Mouse (Mus musculus) gastrocnemius, adult 18-20 months (tissue): ENCODE measurements at regions not wholly inside any gene's neighbourhood (a gene's known extent, or its start where the extent isn't known, plus 50 kb on each side); places are given as distances from the start of the nearest gene placed in this dataset.
A peak's percentile ranks its signal among the peaks of the same experiment; 100 is the strongest.

Experiments
- DNase-seq: peaks from one replicate; pipeline ENCODE4 v3.0.0; 2021; ENCODE audit warnings: low spot score

DNA sequence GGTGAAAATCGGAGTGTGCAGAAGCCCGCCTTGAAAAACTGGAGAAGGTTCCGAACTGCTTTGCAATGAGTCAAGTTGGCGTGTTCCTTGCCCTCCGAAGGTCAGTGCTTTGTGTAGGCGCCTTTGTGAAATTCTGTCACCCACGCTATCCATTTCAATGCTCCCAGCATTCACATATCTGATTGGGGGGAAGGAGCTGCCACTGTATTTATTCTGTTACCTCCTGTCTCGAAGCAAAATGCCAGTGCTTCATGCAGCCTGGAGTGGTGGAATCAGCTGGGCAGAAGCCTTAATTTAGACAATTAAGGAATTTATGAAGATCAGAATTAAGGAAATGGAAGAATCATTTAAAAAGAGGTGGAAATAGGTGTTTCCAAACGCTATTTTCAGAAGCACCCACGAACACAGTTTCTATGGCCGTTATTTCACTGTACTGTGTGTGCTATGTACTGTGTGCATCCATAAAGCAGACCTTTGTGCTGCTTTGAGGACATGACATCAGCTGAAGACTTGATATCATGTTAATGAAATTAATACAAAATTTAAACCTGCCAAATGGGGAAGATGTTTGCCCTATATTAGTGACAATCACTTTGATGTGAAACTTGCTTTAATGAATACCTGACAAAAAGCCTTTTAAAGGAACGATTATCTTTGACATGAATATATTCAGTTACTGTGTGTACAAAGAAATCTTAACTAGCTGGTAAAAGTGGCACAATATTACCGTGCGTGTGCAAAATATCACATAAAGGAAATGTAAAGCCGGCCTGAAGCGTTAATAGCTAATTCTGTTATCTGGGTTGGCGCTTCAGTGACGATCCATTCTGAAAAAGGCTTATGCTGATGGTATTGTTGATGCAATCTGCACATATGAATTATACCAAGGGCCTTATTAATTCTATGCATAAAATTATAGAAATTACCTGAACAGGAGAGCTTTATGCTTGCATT is 72.9 kb upstream of the Gls start:
- no peak for DNase-seq

DNA sequence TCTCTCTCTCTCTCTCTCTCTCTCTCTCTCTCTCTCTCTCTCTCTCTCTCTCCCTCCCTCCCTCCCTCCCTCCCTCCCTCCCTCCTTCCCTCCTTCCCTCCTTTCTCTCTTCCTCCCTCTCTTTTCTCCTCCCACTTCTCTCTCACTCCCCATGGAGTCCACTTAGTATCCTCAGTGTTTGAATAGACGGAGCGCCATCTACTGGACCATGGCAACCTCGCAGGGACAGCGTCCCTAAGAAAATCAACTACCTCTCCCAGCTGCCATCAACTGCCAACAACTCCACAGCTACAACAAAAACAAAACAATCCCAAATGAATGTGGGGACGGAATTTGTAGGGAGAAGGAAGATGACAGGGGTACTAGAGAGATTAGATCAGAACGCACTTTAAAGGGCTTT is 69.5 kb upstream of the Gls start:
- DNase-seq, result peak; percentile 75

DNA sequence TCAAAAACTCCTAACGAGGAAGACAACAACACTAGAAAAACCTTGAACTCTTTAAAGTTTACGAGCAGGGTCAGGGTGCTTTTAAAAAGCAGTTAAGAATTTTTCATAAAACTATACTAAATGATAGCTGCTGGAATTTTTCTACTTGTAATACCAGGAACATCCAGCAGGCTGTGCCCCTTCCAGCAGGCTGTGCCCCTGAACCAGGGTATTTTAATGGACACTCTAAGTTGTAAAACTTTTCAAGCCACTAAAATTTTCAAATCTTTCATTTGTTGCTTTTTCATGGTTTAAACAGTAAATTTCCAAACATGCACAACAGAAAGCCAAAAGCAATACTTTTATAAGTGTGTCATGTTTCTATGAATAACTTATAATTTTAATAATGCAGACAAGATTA is 68.2 kb upstream of the Gls start:
- no peak for DNase-seq

DNA sequence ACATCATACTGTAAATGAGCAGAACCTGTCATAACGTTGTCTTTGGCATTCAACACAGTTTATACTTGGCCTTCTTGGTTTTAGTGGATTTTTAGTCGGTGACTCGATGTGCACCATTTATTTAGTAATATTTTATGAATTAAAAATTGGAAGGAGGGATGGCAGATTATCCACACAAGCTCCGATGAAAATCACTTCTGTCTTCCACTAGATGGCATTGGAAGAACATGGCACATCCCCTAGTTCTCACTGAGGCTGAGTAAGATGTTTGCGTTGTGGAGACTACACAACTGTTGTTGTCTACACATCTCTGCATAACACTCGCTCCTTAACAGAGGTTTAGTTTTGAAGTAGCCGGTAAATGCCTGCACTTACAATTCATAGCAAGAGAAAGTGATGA is 66.5 kb upstream of the Gls start:
- DNase-seq, result no peak

DNA sequence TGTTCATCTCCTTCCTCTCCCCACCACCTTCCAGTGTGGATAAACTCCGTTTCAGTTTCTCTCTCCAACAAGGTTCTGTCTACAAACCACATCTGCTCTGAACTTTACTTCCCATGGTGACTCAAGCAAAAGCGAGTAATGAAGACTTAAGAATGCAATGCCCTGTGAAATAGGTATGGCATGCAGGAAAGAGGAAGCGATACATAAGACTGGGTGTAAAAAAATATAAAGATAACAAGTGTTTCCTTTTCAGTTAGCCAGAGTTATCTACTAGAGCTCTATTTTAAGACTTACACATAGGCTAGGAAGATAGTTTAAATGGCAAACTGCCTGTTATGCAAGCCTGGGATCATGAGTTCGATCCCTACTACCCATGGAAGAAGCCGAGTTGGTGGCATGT is 65.3 kb upstream of the Gls start:
- no peak for DNase-seq

DNA sequence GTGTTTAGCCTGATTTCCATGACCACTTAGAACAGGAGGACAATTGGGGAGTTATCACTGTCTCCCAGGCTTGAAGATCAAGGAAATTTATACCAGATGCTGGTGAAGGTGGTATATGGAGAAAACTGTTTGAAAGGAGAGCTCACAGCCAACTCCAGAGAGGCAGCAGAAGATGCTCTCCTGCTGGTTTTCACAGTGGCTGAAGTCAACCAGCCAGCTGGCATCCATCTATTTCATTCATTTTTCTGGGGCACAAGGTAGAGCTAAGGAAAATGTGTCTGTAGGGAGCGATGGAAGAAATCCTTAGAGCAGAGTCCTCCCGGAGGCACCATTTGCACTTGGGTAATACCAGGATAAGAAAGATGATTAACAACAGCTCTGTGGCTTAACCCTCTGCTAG is 63.1 kb upstream of the Gls start:
- DNase-seq, result no peak

DNA sequence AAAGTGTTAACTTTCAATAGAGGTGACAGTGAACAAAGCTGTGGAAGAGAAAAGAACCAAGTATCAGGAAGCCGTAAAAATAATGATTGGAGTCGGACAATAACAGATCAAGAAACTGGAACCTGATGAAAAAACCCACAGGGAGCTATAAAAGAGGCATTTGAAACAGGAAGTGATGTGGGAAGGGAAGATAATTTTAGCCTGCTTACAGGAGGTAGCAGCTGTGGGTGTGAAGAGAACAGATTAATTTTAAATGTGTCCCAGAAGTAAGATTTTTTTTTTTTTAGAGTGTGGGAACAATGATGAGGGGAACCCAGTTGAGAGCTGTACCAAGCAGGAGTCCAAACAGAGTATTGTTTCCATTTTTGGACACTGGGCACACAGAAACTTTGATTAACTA is 61.5 kb upstream of the Gls start:
- no peak for DNase-seq

DNA sequence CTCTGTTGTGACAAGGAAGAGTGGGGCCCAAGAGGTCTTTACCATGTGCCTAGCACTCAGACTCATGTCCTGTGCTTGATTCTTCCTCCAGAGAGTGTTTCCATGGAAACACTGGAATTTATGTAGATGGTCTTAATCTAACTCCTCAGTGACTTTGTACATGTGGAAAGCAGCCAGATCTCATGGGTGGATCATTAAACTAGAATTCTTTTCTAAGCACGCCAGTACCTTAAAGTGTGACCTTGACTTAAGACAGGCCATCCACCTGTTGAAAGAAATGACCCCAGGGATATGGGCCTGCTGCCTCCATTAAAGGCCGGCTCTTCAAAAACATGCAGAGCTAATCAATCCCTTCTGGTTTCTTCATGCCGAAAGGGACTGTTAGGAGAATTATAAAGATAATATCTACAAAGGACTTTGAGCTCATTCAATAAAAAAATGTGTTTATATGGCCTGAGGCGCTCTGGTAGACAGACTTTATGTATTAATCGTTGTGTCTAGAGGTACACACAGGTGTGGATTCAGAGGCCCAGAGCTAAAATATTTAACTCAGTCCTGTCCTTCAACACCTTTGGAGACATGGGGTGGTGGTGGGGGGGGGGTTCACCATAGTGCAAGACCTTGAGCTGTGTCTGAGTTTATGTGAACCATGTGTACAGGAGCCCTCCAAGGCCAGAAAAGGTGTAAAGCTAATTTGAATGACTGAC is 60.5 kb upstream of the Gls start:
- DNase-seq, result no peak
